17 mouse cellular contexts compared by ENCODE assay signal in genomic region chr2:112373141-112373540, GRCm38 (mm10). TPM values are rescaled to one million over a fixed set of nuclear protein-coding genes. Genes with fewer than 3 reads are reported as not detected.
DNase-seq lines count a peak whose midpoint lies in the region; ATAC-seq and TF ChIP-seq lines count a peak whose summit lies in the region.
"Had no signal": no experiment of that assay in that cellular context is flagged by ENCODE, and none has a peak within 500 bp of the region (broad histone marks: within the 10 kb centered on the region; RNA-seq: fewer than 3 reads in every experiment).

No protein-coding gene starts in this region.

- no peak overlapping the region for H3K9ac ChIP-seq in lung, postnatal 0 days (replicated peaks; ENCODE audit: low read depth)
- H3K9ac ChIP-seq in stomach, postnatal 0 days (ENCODE audit: low read length), result no peak overlapping the region
- no peak overlapping the region for H3K9ac ChIP-seq in forebrain, embryonic 14.5 days (ENCODE audit: low read length)
- H3K9ac ChIP-seq: embryonic facial prominence, embryonic 13.5 days; forebrain, embryonic 13.5 days; hindbrain, embryonic 14.5 days; limb, embryonic 12.5 days had no signal

- no peaks in the 10 kb centered on the region for H3K27me3 ChIP-seq in lung, postnatal 0 days (replicated peaks; ENCODE audit: insufficient read depth, low read length)
- no peaks in the 10 kb centered on the region for H3K27me3 ChIP-seq in Patski
- no peaks in the 10 kb centered on the region for H3K27me3 ChIP-seq in stomach, postnatal 0 days (ENCODE audit: control insufficient read depth, insufficient read depth, low read length)
- H3K27me3 ChIP-seq in forebrain, embryonic 14.5 days (replicated peaks; ENCODE audit: control insufficient read depth, insufficient read depth, low read length), result no peaks in the 10 kb centered on the region
- H3K27me3 ChIP-seq: embryonic facial prominence, embryonic 13.5 days had no signal

- no peaks in the 10 kb centered on the region for H3K36me3 ChIP-seq in lung, postnatal 0 days (ENCODE audit: insufficient read depth, low read length)
- H3K36me3 ChIP-seq in stomach, postnatal 0 days (ENCODE audit: control insufficient read depth, insufficient read depth, low read length), result no peaks in the 10 kb centered on the region
- no peaks in the 10 kb centered on the region for H3K36me3 ChIP-seq in forebrain, embryonic 14.5 days (ENCODE audit: control insufficient read depth, insufficient read depth, low read length)
- H3K36me3 ChIP-seq: embryonic facial prominence, embryonic 13.5 days; limb, embryonic 12.5 days had no signal

- no peaks in the 10 kb centered on the region for H3K4me1 ChIP-seq in lung, postnatal 0 days (ENCODE audit: insufficient read depth, low read depth, low read length)
- H3K4me1 ChIP-seq in stomach, postnatal 0 days (replicated peaks; ENCODE audit: control insufficient read depth, insufficient read depth), result no peaks in the 10 kb centered on the region
- no peaks in the 10 kb centered on the region for H3K4me1 ChIP-seq in forebrain, embryonic 14.5 days (ENCODE audit: control insufficient read depth, insufficient read depth, low read length)
- H3K4me1 ChIP-seq: embryonic facial prominence, embryonic 13.5 days; limb, embryonic 12.5 days had no signal

- H3K27ac ChIP-seq in lung, postnatal 0 days (ENCODE audit: low read length), result no peak overlapping the region
- no peak overlapping the region for H3K27ac ChIP-seq in stomach, postnatal 0 days (replicated peaks)
- H3K27ac ChIP-seq in forebrain, embryonic 14.5 days (ENCODE audit: low read depth, low read length), result no peak overlapping the region
- H3K27ac ChIP-seq: embryonic facial prominence, embryonic 13.5 days; forebrain, embryonic 13.5 days; hindbrain, embryonic 14.5 days; limb, embryonic 12.5 days had no signal

- H3K4me2 ChIP-seq in lung, postnatal 0 days (replicated peaks; ENCODE audit: low read depth, low read length), result no peak overlapping the region
- no peak overlapping the region for H3K4me2 ChIP-seq in stomach, postnatal 0 days (replicated peaks; ENCODE audit: low read depth)
- H3K4me2 ChIP-seq in forebrain, embryonic 14.5 days (ENCODE audit: low read length), result no peak overlapping the region
- H3K4me2 ChIP-seq: embryonic facial prominence, embryonic 13.5 days; forebrain, embryonic 13.5 days; hindbrain, embryonic 14.5 days; limb, embryonic 12.5 days had no signal

- ATAC-seq in lung, postnatal 0 days, result peak; percentile 87
- ATAC-seq in Patski, result peak; percentile 93
- peak; percentile 57; the same call in 1 of the 2 replicates for ATAC-seq in stomach, postnatal 0 days (ENCODE audit: low FRiP score, low TSS enrichment)
- no peak for ATAC-seq in forebrain, embryonic 14.5 days
- ATAC-seq: forebrain, embryonic 13.5 days had no signal

- in situ Hi-C loops in Patski (cut with MboI; ENCODE audit: low pct_unique_long_range_greater_than_20kb), result loop anchor here (5.0 kb wide), 1 partner anchor 79 kb away; the partner anchor contains the start of gene Emc7

- DNase-seq in heart, adult 11 months, result peak; percentile 95
- no peak for DNase-seq in heart, postnatal 4 days
- DNase-seq in lung, postnatal 0 days (ENCODE audit: low spot score), result peak; percentile 90
- DNase-seq in lung, postnatal 4 days, result no peak
- DNase-seq in Patski (ENCODE audit: low read depth, low spot score), result peak; percentile 71
- no peak for DNase-seq in stomach, postnatal 0 days (ENCODE audit: low spot score)
- no peak for DNase-seq in forebrain, embryonic 14.5 days (ENCODE audit: low spot score)
- DNase-seq: cerebellum, adult 18-20 months; kidney, adult 11 months; kidney, postnatal 25 days; layer of hippocampus, postnatal 36 days; right cerebral cortex, postnatal 14 days had no signal

- CTCF ChIA-PET in Patski (lab: Charles Lee), result interaction anchor here (0.6 kb wide), 1 partner anchor 14 kb away, joined by 3 read pairs; no protein-coding TSS in a partner anchor

- POLR2A ChIA-PET in Patski (lab: Charles Lee), result no interaction called here

- WGBS in lung, postnatal 0 days, result 46% methylated on average over 4 of the region's 4 CpGs
- 40% methylated on average over 4 of the region's 4 CpGs for WGBS in stomach, postnatal 0 days
- 62% methylated on average over 4 of the region's 4 CpGs for WGBS in forebrain, embryonic 14.5 days

- H3K4me3 ChIP-seq in lung, postnatal 0 days (ENCODE audit: low read depth, low read length), result no peak overlapping the region
- no peak overlapping the region for H3K4me3 ChIP-seq in stomach, postnatal 0 days (ENCODE audit: low read depth, low read length)
- H3K4me3 ChIP-seq in forebrain, embryonic 14.5 days (ENCODE audit: low read depth, low read length), result no peak overlapping the region
- H3K4me3 ChIP-seq: embryonic facial prominence, embryonic 13.5 days; forebrain, embryonic 13.5 days; heart, adult 2 months; limb, embryonic 12.5 days had no signal

- peak; percentile 74 for TF ChIP-seq EP300 in lung, postnatal 0 days (IDR thresholded peaks at IDR 0.05)
- TF ChIP-seq EP300 in stomach, postnatal 0 days (optimal IDR thresholded peaks at IDR 0.05), result peak; percentile 17

- no peak for TF ChIP-seq CTCF in lung, postnatal 0 days (IDR thresholded peaks at IDR 0.05)
- no peak for TF ChIP-seq CTCF in Patski (IDR thresholded peaks at IDR 0.05)
- TF ChIP-seq CTCF in stomach, postnatal 0 days (IDR thresholded peaks at IDR 0.05; ENCODE audit: low read depth), result no peak

- H3K9me3 ChIP-seq in lung, postnatal 0 days (ENCODE audit: low read length), result no peaks in the 10 kb centered on the region
- H3K9me3 ChIP-seq in stomach, postnatal 0 days (ENCODE audit: control insufficient read depth, low read length), result no peaks in the 10 kb centered on the region
- H3K9me3 ChIP-seq in forebrain, embryonic 14.5 days (replicated peaks; ENCODE audit: control insufficient read depth, low read length), result no peaks in the 10 kb centered on the region
- H3K9me3 ChIP-seq: embryonic facial prominence, embryonic 13.5 days; forebrain, embryonic 13.5 days; limb, embryonic 12.5 days had no signal

RNA-seq across cellular contexts. Expression of gene Emc4, which starts 5.3 kb away (rescaled TPM):
- total RNA-seq in heart, postnatal 4 days (2021), result 10 to 100 TPM; 57.4 to 61.0 TPM
- polyA plus RNA-seq in lung, postnatal 0 days (2015; fragmentation: Nextera tagmentation; extraction: Ambion mirVana), result 120 and 138 TPM in 2 replicates
- 118 TPM for polyA plus RNA-seq in Patski (2021)
- polyA plus RNA-seq in stomach, postnatal 0 days (2015; fragmentation: Nextera tagmentation; extraction: Ambion mirVana), result 120 and 123 TPM in 2 replicates
- 165 and 170 TPM in 2 replicates for polyA plus RNA-seq in forebrain, embryonic 14.5 days (2014; fragmentation: Nextera tagmentation; extraction: Ambion mirVana)

RNA-seq across cellular contexts. Expression of gene Katnbl1, which starts 5.9 kb away (rescaled TPM):
- total RNA-seq in heart, postnatal 4 days (2021), result 10 to 100 TPM; 12.5 to 12.6 TPM
- 22.3 and 24.4 TPM in 2 replicates for polyA plus RNA-seq in lung, postnatal 0 days (2015; fragmentation: Nextera tagmentation; extraction: Ambion mirVana)
- 17.4 TPM for polyA plus RNA-seq in Patski (2021)
- 25.8 and 26.4 TPM in 2 replicates for polyA plus RNA-seq in stomach, postnatal 0 days (2015; fragmentation: Nextera tagmentation; extraction: Ambion mirVana)
- 48.4 and 54.5 TPM in 2 replicates for polyA plus RNA-seq in forebrain, embryonic 14.5 days (2014; fragmentation: Nextera tagmentation; extraction: Ambion mirVana)

Comparison
In these comparisons a context has a peak if more than half of its experiments do, and no peak if none do; other contexts are left out.
1. DNase-seq: peak in heart, adult 11 months (single experiment), lung, postnatal 0 days (single experiment) and Patski (single experiment); none in heart, postnatal 4 days (single experiment), lung, postnatal 4 days (0 of 2), stomach, postnatal 0 days (single experiment) and forebrain, embryonic 14.5 days (single experiment).